Mouse (Mus musculus) kidney, adult 2 months (tissue): ENCODE data around the gene Serp1.

Source experiments
- CTCF ChIP-seq: fragments of 200-500 bp; conservative IDR thresholded peaks from 2 replicates; pipeline ENCODE4 v1.5.1; 2011; ENCODE audit warnings: low read depth, mild to moderate bottlenecking, control low read depth, low read length, moderate library complexity, mixed read lengths; ENCODE audit not compliant: insufficient read depth, insufficient read length
- POLR2A ChIP-seq: fragments of 200-500 bp; IDR thresholded peaks from one replicate; pipeline ENCODE4 v1.6.1; 2011; ENCODE audit warnings: low read depth, low read length, control low read depth

- no peak for TF ChIP-seq CTCF
- no peak for TF ChIP-seq POLR2A
Observed at GRCm38 (mm10) chr3:58524246-58524645, 1.4 kb downstream of the Serp1 start.
